Mouse (Mus musculus) forebrain, embryonic 11.5 days (tissue): ENCODE data around the gene Fam169b. TPM values are rescaled to one million over a fixed set of nuclear protein-coding genes. Genes with fewer than 3 reads are reported as not detected.

Experiments used
- ATAC-seq: fragments of 200-750 bp; cut with Nextera tagmentation; replicated peaks from 2 replicates; pipeline ENCODE4 v1.8.0; 2017; ENCODE audit warnings: moderate TSS enrichment; ENCODE audit not compliant: low FRiP score
- DNase-seq: peaks from one replicate; pipeline ENCODE4 v3.0.0-alpha.2; 2017; ENCODE audit warnings: low spot score
- H3K27ac ChIP-seq: fragments of 300-500 bp; sonication (generic); 2 replicates; pipeline ENCODE4 v1.5.1; 2014; ENCODE audit warnings: low read depth, low read length
- H3K27me3 ChIP-seq: fragments of 300-500 bp; sonication (generic); 2 replicates; pipeline ENCODE4 v1.6.1; 2014; ENCODE audit warnings: mild to moderate bottlenecking, low read length, mixed read lengths; ENCODE audit not compliant: control insufficient read depth, insufficient read depth
- H3K36me3 ChIP-seq: fragments of 300-500 bp; sonication (generic); 2 replicates; pipeline ENCODE4 v1.6.1; 2014; ENCODE audit warnings: mild to moderate bottlenecking, low read length, moderate library complexity, mixed read lengths; ENCODE audit not compliant: control insufficient read depth, insufficient read depth
- H3K4me1 ChIP-seq: fragments of 300-500 bp; sonication (generic); replicated peaks from 2 replicates; pipeline ENCODE4 v1.6.1; 2014; ENCODE audit warnings: low read length, mixed read lengths; ENCODE audit not compliant: control insufficient read depth, insufficient read depth
- H3K4me2 ChIP-seq: fragments of 300-500 bp; sonication (generic); 2 replicates; pipeline ENCODE4 v1.6.1; 2014; ENCODE audit warnings: low read depth, mild to moderate bottlenecking, low read length, moderate library complexity, mixed read lengths; ENCODE audit not compliant: severe bottlenecking
- H3K4me3 ChIP-seq: fragments of 300-500 bp; sonication (generic); 2 replicates; pipeline ENCODE4 v1.5.1; 2014; ENCODE audit warnings: low read depth, low read length
- H3K9ac ChIP-seq: fragments of 300-500 bp; sonication (generic); 2 replicates; pipeline ENCODE4 v1.6.1; 2014; ENCODE audit warnings: low read length
- H3K9me3 ChIP-seq: fragments of 300-500 bp; sonication (generic); 2 replicates; pipeline ENCODE4 v1.6.1; 2016; ENCODE audit warnings: low read length, mixed read lengths; ENCODE audit not compliant: control insufficient read depth
- WGBS: fragments of 180-500 bp; shearing (Covaris S2); extraction: QIAGEN DNeasy Blood & Tissue Kit; methylation state at CpG from one replicate; pipeline ENCODE4 v1.1.7; 2014; 5-methylcytosine and 5-hydroxymethylcytosine counted together
- polyA plus RNA-seq: library from polyadenylated mRNA; unstranded; fragments of >200 nt; fragmentation: Nextera tagmentation; extraction: Ambion mirVana; gene quantifications from 2 replicates; pipeline ENCODE4 v1.2.1, GENCODE M21; 2014

Fam169b gene
- polyA plus RNA-seq, 1 experiment from 2014 or later, result 0.39 TPM

- H3K27ac ChIP-seq, result no peak overlapping the region
- H3K9ac ChIP-seq, result no peak overlapping the region
- H3K4me2 ChIP-seq, result no peak overlapping the region
- no peak overlapping the region for H3K4me3 ChIP-seq
- DNase-seq (peak; percentile 21), ATAC-seq (no peak)
- no peaks in the 10 kb centered on the region for H3K36me3 ChIP-seq
- 81% methylated on average over 5 of the region's 5 CpGs for WGBS
- H3K27me3 ChIP-seq, result no peaks in the 10 kb centered on the region; the same call in 1 of the 2 replicates
- no peaks in the 10 kb centered on the region for H3K9me3 ChIP-seq
- no peaks in the 10 kb centered on the region for H3K4me1 ChIP-seq
These were observed 135.0 kb downstream of the Fam169b start for GRCm38 (mm10) chr7:68408611-68409010.

Other genes starting within 250 kb of the Fam169b start
- not detected in 2 replicates for gene Pgpep1l, start 9.6 kb upstream of the Fam169b start, polyA plus RNA-seq